Mouse (Mus musculus): ENCODE measurements at regions not wholly inside any gene's neighbourhood (a gene's known extent, or its start where the extent isn't known, plus 50 kb on each side); places are given as distances from the start of the nearest gene placed in this dataset.
A peak's percentile ranks its signal among the peaks of the same experiment; 100 is the strongest.

GRCm38 (mm10) chr10:93389276-93389675 lies 63.9 kb upstream of the Lta4h start:
- DNase-seq (ENCODE audit: extremely low read depth): peak; percentile 38
- Histone ChIP-seq H3K4me3 (replicated peaks in 1 of 3; ENCODE audit: low read depth in 2 of 3, low read length in 2 of 3, poor library complexity in 1 of 3) (no peak overlapping the region), H3K79me2 (replicated peaks; ENCODE audit: control insufficient read depth, extremely low read depth, insufficient read depth, poor library complexity, severe bottlenecking) (no peaks in the 10 kb centered on the region), H3K36me3 (replicated peaks in 1 of 2; ENCODE audit: control insufficient read depth in 1 of 2, insufficient read depth in 1 of 2, low read length in 1 of 2) (no peaks in the 10 kb centered on the region), H3K4me1 (ENCODE audit: control insufficient read depth in 1 of 2, insufficient read depth in 2 of 2) (peaks cover 17 to 37% of the 10 kb centered on the region in 2 experiments), H3K27me3 (replicated peaks) (no peaks in the 10 kb centered on the region), H3K4me2 (ENCODE audit: insufficient read depth, low read depth, poor library complexity, severe bottlenecking) (no peak overlapping the region; the same call in 1 of the 2 replicates), H3K27ac (ENCODE audit: insufficient read depth, low read depth) (peak overlapping the region; percentile 52; the same call in 1 of the 2 replicates), H3K9me3 (replicated peaks; ENCODE audit: low read length) (no peaks in the 10 kb centered on the region), H3K9ac (ENCODE audit: insufficient read depth, low read depth) (no peak overlapping the region)
- TF ChIP-seq MEF2A (IDR thresholded peaks at IDR 0.05; ENCODE audit: borderline replicate concordance, low read depth, low read length): peak; percentile 58
- TF ChIP-seq GABPA (IDR thresholded peaks at IDR 0.05; ENCODE audit: insufficient replicate concordance, low read depth, low read length): no peak
- no peak for TF ChIP-seq MAX (IDR thresholded peaks at IDR 0.05; ENCODE audit: low read length)
- 0 out of 2 replicates have a peak, but pooled peaks have one; percentile 9 for TF ChIP-seq JUN (IDR thresholded peaks at IDR 0.05; ENCODE audit: insufficient read depth, low read depth, low read length)
- TF ChIP-seq EP300 (IDR thresholded peaks at IDR 0.05; ENCODE audit: low read length): peak; percentile 62
- peak; percentile 75 for TF ChIP-seq IRF4 (IDR thresholded peaks at IDR 0.05; ENCODE audit: low read depth, low read length)
- peak; percentile 65 for TF ChIP-seq ELF1 (IDR thresholded peaks at IDR 0.05; ENCODE audit: low read depth, low read length)
- 0 out of 2 replicates have a peak, but pooled peaks have one; percentile 12 for TF ChIP-seq ETS1 (conservative IDR thresholded peaks at IDR 0.05; ENCODE audit: low read depth, low read length)
- dilution Hi-C loops (cut with MboI; ENCODE audit: extremely low pct_ligation_motif_present, extremely low pct_unique_long_range_greater_than_20kb, low sequenced_read_pairs) (no loop called here), in situ Hi-C loops (cut with MboI; ENCODE audit: low pct_ligation_motif_present, low pct_unique_long_range_greater_than_20kb, low sequenced_read_pairs) (no loop called here)

GRCm38 (mm10) chr10:93391296-93391695 lies 61.9 kb upstream of the Lta4h start:
- dilution Hi-C loops (cut with MboI; ENCODE audit: extremely low pct_ligation_motif_present, extremely low pct_unique_long_range_greater_than_20kb, low sequenced_read_pairs): no loop called here
- Histone ChIP-seq H3K79me2 (replicated peaks; ENCODE audit: control insufficient read depth, extremely low read depth, insufficient read depth, poor library complexity, severe bottlenecking) (no peaks in the 10 kb centered on the region), H3K27ac (ENCODE audit: insufficient read depth, low read depth) (no peak overlapping the region), H3K4me3 (replicated peaks in 1 of 3; ENCODE audit: low read depth in 2 of 3, low read length in 2 of 3, poor library complexity in 1 of 3) (no peak overlapping the region), H3K9ac (ENCODE audit: insufficient read depth, low read depth) (no peak overlapping the region), H3K4me2 (ENCODE audit: insufficient read depth, low read depth, poor library complexity, severe bottlenecking) (no peak overlapping the region), H3K27me3 (replicated peaks) (no peaks in the 10 kb centered on the region), H3K4me1 (ENCODE audit: control insufficient read depth in 1 of 2, insufficient read depth in 2 of 2) (peaks cover 17 to 37% of the 10 kb centered on the region in 2 experiments), H3K9me3 (replicated peaks; ENCODE audit: low read length) (no peaks in the 10 kb centered on the region), H3K36me3 (replicated peaks in 1 of 2; ENCODE audit: control insufficient read depth in 1 of 2, insufficient read depth in 1 of 2, low read length in 1 of 2) (no peaks in the 10 kb centered on the region)
- in situ Hi-C loops (cut with MboI; ENCODE audit: low pct_ligation_motif_present, low pct_unique_long_range_greater_than_20kb, low sequenced_read_pairs): no loop called here
- no peak for TF ChIP-seq MAX (IDR thresholded peaks at IDR 0.05; ENCODE audit: low read length)
- TF ChIP-seq ELF1 (IDR thresholded peaks at IDR 0.05; ENCODE audit: low read depth, low read length): no peak
- TF ChIP-seq BHLHE40 (IDR thresholded peaks at IDR 0.05; ENCODE audit: low read depth, low read length): no peak
- no peak for TF ChIP-seq HCFC1 (IDR thresholded peaks at IDR 0.05; ENCODE audit: low read depth, low read length)
- TF ChIP-seq UBTF (IDR thresholded peaks at IDR 0.05; ENCODE audit: low read depth, low read length): no peak
- TF ChIP-seq MEF2A (IDR thresholded peaks at IDR 0.05; ENCODE audit: borderline replicate concordance, low read depth, low read length): no peak
- TF ChIP-seq SMC3 (IDR thresholded peaks at IDR 0.05; ENCODE audit: low read depth, low read length): no peak
- TF ChIP-seq MAZ (IDR thresholded peaks at IDR 0.05; ENCODE audit: low read depth, low read length): no peak
- TF ChIP-seq NELFE (IDR thresholded peaks at IDR 0.05; ENCODE audit: low read depth, low read length): no peak
- TF ChIP-seq ZNF384 (IDR thresholded peaks at IDR 0.05; ENCODE audit: low read depth, low read length): no peak
- no peak for TF ChIP-seq RAD21 (IDR thresholded peaks at IDR 0.05; ENCODE audit: low read depth, low read length)
- TF ChIP-seq CHD1 (IDR thresholded peaks at IDR 0.05; ENCODE audit: low read depth, low read length): no peak
- TF ChIP-seq NRF1 (IDR thresholded peaks at IDR 0.05; ENCODE audit: low read depth, low read length): no peak
- no peak for TF ChIP-seq CTCF (conservative IDR thresholded peaks at IDR 0.05 in 1 of 2, IDR thresholded peaks at IDR 0.05 in 1 of 2; ENCODE audit: low read depth in 2 of 2, low read length in 2 of 2)
- no peak for TF ChIP-seq KAT2A (IDR thresholded peaks at IDR 0.05; ENCODE audit: insufficient replicate concordance, low read length)
- TF ChIP-seq TBP (conservative IDR thresholded peaks at IDR 0.05; ENCODE audit: low read depth, low read length): no peak
- no peak for DNase-seq (ENCODE audit: extremely low read depth)
